Mouse (Mus musculus): ENCODE measurements around the gene Riok1. TPM values are rescaled to one million over a fixed set of nuclear protein-coding genes. Genes with fewer than 3 reads are reported as not detected.

Riok1 gene
- polyA plus RNA-seq (2017; shearing (Covaris generic)) = 150 TPM

GRCm38 (mm10) chr13:38036343-38037043 is at the start of gene Riok1:
TSS of gene Riok1 (plus strand) at chr13:38036995.

DNA sequence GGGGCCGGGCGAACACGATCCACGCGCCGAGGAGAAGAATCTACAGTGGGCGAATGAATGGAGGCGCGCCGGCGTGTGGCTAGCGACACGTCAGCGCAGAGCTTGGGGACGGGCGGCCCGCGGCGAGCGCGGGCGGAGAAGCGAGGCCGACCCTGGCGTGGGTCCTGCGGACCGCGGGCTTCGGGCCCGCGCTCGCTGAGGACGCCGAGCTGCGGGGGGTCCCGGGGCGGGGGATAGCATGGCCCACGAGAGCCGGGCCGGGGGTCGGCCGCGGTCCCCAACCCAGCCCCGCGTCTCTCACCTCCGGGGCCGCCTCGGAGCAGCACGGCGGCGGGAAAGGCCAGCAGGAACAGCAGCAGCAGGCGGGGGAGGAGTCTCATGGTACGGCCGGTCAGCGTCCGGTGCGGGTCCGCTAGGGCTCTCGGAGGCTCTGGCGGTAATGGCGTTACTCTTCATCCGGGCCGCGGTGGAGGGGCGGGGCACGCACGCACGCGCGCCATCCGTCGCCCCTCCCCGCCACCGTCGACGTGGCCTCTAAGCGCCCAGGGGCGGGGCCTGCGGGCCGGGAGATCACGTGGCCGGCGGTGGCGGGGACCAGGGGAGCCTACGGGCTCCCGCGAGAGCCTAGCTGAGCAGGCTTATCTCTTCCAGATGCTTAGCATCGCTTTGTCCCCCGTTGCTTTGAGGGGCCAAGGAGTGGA is 42.9 kb upstream of the Riok1 start, which contains the start of gene Ssr1:
Gene Ssr1 (minus strand): TSS at position 514 of the 701 bp plus-strand sequence.

GRCm38 (mm10) chr13:38037044-38037687 is 371 bp downstream of the Riok1 start, which contains the start of gene Cage1:
TSS of gene Cage1 (minus strand) at chr13:38037069.

Other genes with a start within 250 kb of the Riok1 start
- 60.6 TPM for gene Ssr1, start 42.8 kb upstream of the Riok1 start, polyA plus RNA-seq (2017; shearing (Covaris generic))
- 1.2 TPM for gene Cage1, start 74 bp downstream of the Riok1 start, polyA plus RNA-seq (2017; shearing (Covaris generic))
- not detected for gene Dsp, start 114.3 kb downstream of the Riok1 start, polyA plus RNA-seq (2017; shearing (Covaris generic))
- gene Snrnp48, start 167.9 kb downstream of the Riok1 start, polyA plus RNA-seq (2017; shearing (Covaris generic)) = 86.3 TPM